Mouse (Mus musculus): ENCODE data around the gene Gpank1. TPM values are rescaled to one million over a fixed set of nuclear protein-coding genes. Genes with fewer than 3 reads are reported as not detected.

Gpank1 gene
- total and polyA plus RNA-seq, 3 experiments, result 40.4 to 44.7 TPM; not detected in 1

DNA sequence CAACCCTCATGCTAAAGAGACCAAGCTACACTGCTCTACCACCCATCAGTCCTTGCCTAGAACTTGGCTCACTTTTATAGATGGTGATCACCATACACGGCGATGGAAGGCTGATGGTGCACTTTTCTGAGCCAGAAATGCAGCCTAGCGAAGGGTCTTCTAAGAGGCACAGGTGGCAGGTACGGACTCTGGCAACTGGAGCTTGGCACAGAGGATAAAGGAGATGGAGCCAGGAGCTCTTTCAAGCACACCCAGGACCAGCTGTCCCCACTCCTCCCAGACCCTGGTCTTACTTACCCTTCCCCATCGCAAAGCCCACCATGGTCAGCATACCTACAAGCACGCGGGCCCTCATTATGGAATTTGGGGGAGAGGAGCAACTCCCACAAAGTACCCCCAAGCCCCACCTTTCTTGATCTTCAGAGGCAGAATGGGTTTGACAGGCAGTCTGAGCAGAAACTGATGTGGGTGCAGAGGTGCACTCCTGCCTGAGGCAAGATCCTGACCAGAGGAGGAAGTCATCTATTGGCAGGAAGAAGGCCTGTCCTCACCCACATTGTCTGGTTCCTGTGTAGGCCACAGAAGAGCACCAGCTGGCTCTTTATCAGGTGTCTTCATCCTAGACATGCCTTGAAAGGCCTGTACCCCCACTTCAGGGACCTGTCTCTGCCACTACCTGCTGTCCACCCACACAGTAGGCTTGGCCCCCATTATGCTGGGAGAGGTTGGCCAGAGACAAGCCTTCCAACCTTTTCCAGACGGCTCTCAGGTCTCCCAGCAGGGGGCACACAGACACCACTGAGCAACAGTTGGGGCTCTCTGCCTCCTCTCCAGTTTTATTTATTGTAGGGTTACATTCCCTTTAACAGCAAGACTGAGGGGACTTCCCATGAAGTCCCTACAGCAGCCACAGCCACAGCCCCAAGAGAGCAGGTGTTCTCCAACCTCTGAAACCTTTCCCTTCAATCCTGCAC, 5.9 kb upstream of the Gpank1 start, which contains the start of gene Ly6g5b:
Gene Ly6g5b (minus strand): TSS at position 383 of the 974 bp plus-strand sequence.
- Histone ChIP-seq H3K27me3 (ENCODE audit: control insufficient read depth in 1 of 2, insufficient read depth in 2 of 2, low read length in 2 of 2) (no peaks in the 10 kb centered on the region), H3K9me3 (replicated peaks; ENCODE audit: insufficient read depth, low read length) (no peaks in the 10 kb centered on the region), H3K4me1 (ENCODE audit: control insufficient read depth in 1 of 2, insufficient read depth in 2 of 2, low read length in 2 of 2) (peaks cover 0 to 9% of the 10 kb centered on the region in 2 experiments; a peak in 2 of 4 replicates), H3K79me2 (ENCODE audit: control insufficient read depth, insufficient read depth, low read length, poor library complexity) (peaks cover 9% of the 10 kb centered on the region), H3K4me3 (ENCODE audit: control insufficient read depth in 1 of 2, insufficient read depth in 1 of 2, low read depth in 2 of 2, low read length in 2 of 2) (no peak within 1 kb of the TSS), H3K36me3 (ENCODE audit: control insufficient read depth in 1 of 2, insufficient read depth in 2 of 2, low read length in 2 of 2) (peaks cover 3 to 16% of the 10 kb centered on the region in 2 experiments; a peak in 3 of 4 replicates), H3K27ac (ENCODE audit: control insufficient read depth, low read depth, low read length) (peak within 1 kb of the TSS; percentile 7; the same call in 1 of the 2 replicates), H3K9ac (ENCODE audit: control insufficient read depth, low read depth, low read length, poor library complexity, severe bottlenecking) (no peak within 1 kb of the TSS)
- TF ChIP-seq E2F4 (IDR thresholded peaks at IDR 0.05; ENCODE audit: borderline replicate concordance, low read depth, low read length), result no peak
- peak; percentile 41; the same call in 1 of the 2 replicates for TF ChIP-seq SMC3 (IDR thresholded peaks at IDR 0.05; ENCODE audit: low read depth, low read length)
- no peak for TF ChIP-seq TCF12 (IDR thresholded peaks at IDR 0.05; ENCODE audit: low read depth, low read length)
- no peak for TF ChIP-seq POLR2AphosphoS5 (IDR thresholded peaks at IDR 0.05; ENCODE audit: borderline replicate concordance, low read depth, low read length)
- TF ChIP-seq RAD21 (IDR thresholded peaks at IDR 0.05; ENCODE audit: low read depth, low read length), result peak; percentile 32
- no peak for TF ChIP-seq ZKSCAN1 (IDR thresholded peaks at IDR 0.05; ENCODE audit: low read depth, low read length)
- TF ChIP-seq TBP (IDR thresholded peaks at IDR 0.05; ENCODE audit: low read depth, low read length), result no peak
- no peak for TF ChIP-seq ELF1 (IDR thresholded peaks at IDR 0.05; ENCODE audit: low read depth, low read length)
- TF ChIP-seq JUND (IDR thresholded peaks at IDR 0.05; ENCODE audit: low read depth, low read length), result no peak
- TF ChIP-seq EP300 (IDR thresholded peaks at IDR 0.05; ENCODE audit: low read depth in 1 of 2, low read length in 2 of 2), result peak in 1 of 2 experiments; percentile 23; a peak in 1 of 4 replicates
- 0 out of 4 replicates have a peak, but pooled peaks of 1 of the 2 experiments have one; percentile 40 for TF ChIP-seq POLR2A (IDR thresholded peaks at IDR 0.05; ENCODE audit: control insufficient read depth in 1 of 2, insufficient read depth in 1 of 2, low read depth in 1 of 2, low read length in 2 of 2, poor library complexity in 1 of 2)
- TF ChIP-seq CTCF (IDR thresholded peaks at IDR 0.05 in 2 of 3, conservative IDR thresholded peaks at IDR 0.05 in 1 of 3; ENCODE audit: control insufficient read depth in 1 of 3, insufficient read depth in 1 of 3, low read depth in 2 of 3, low read length in 3 of 3, poor library complexity in 1 of 3, severe bottlenecking in 1 of 3), result peak; percentile 47 to 66 (median 54)
- no peak for TF ChIP-seq MYB (IDR thresholded peaks at IDR 0.05; ENCODE audit: low read depth, low read length)
- TF ChIP-seq ETS1 (IDR thresholded peaks at IDR 0.05; ENCODE audit: low read depth, low read length), result peak; percentile 78
- no peak for TF ChIP-seq GABPA (IDR thresholded peaks at IDR 0.05; ENCODE audit: low read depth, low read length)
- TF ChIP-seq MEF2A (IDR thresholded peaks at IDR 0.05; ENCODE audit: extremely low read depth, insufficient replicate concordance, low read depth, low read length, poor library complexity, severe bottlenecking), result no peak
- 0 out of 2 replicates have a peak, but pooled peaks have one; percentile 47 for TF ChIP-seq SIN3A (IDR thresholded peaks at IDR 0.05; ENCODE audit: low read length)
- peak; percentile 63 for DNase-seq (ENCODE audit: low read depth, low spot score)

DNA sequence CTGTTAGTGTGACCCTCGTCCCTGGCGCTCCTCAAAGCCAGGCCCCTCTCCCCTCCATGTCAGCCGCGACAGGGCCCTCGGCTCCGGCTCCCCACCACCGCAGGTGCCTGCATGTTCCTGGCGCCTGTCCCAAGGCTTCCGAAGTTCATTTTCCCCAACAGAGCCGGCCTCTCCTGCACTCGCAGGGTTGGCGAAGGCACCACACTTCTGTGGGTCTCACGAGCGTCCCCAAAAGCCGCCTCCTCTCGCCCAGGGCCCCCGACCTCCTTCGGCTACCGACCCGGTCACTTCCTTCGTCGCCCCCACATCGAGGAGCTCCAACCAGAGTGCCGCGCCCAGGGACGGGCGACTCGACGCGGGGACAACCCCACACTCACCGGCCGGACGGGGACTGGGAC, 511 bp upstream of the Gpank1 start:
- Histone ChIP-seq H3K27ac (ENCODE audit: control insufficient read depth, low read depth, low read length) (peak overlapping the region; percentile 55), H3K36me3 (ENCODE audit: control insufficient read depth in 1 of 2, insufficient read depth in 2 of 2, low read length in 2 of 2) (peaks cover 3 to 24% of the 10 kb centered on the region in 2 experiments; a peak in 3 of 4 replicates), H3K4me3 (ENCODE audit: control insufficient read depth in 1 of 2, insufficient read depth in 1 of 2, low read depth in 2 of 2, low read length in 2 of 2) (peak overlapping the region; percentile 74 to 93), H3K9ac (ENCODE audit: control insufficient read depth, low read depth, low read length, poor library complexity, severe bottlenecking) (peak overlapping the region; percentile 95), H3K27me3 (ENCODE audit: control insufficient read depth in 1 of 2, insufficient read depth in 2 of 2, low read length in 2 of 2) (no peaks in the 10 kb centered on the region), H3K4me1 (ENCODE audit: control insufficient read depth in 1 of 2, insufficient read depth in 2 of 2, low read length in 2 of 2) (peaks cover 6 to 8% of the 10 kb centered on the region in 2 experiments), H3K79me2 (ENCODE audit: control insufficient read depth, insufficient read depth, low read length, poor library complexity) (peaks cover 29% of the 10 kb centered on the region), H3K9me3 (replicated peaks; ENCODE audit: insufficient read depth, low read length) (no peaks in the 10 kb centered on the region)
- DNase-seq (ENCODE audit: low read depth, low spot score), result no peak
- no peak for TF ChIP-seq EP300 (IDR thresholded peaks at IDR 0.05; ENCODE audit: low read depth in 1 of 2, low read length in 2 of 2)
- TF ChIP-seq ZKSCAN1 (IDR thresholded peaks at IDR 0.05; ENCODE audit: low read depth, low read length), result no peak
- no peak for TF ChIP-seq TBP (IDR thresholded peaks at IDR 0.05; ENCODE audit: low read depth, low read length)
- TF ChIP-seq ELF1 (IDR thresholded peaks at IDR 0.05; ENCODE audit: low read depth, low read length), result no peak
- no peak for TF ChIP-seq MAZ (IDR thresholded peaks at IDR 0.05; ENCODE audit: low read depth, low read length)
- TF ChIP-seq ETS1 (IDR thresholded peaks at IDR 0.05; ENCODE audit: low read depth, low read length), result no peak
- no peak for TF ChIP-seq SIN3A (IDR thresholded peaks at IDR 0.05; ENCODE audit: low read length)
- no peak for TF ChIP-seq MYC (IDR thresholded peaks at IDR 0.05; ENCODE audit: low read depth, low read length)
- no peak for TF ChIP-seq MXI1 (IDR thresholded peaks at IDR 0.05; ENCODE audit: low read depth, low read length)
- no peak for TF ChIP-seq ZMIZ1 (IDR thresholded peaks at IDR 0.05; ENCODE audit: low read depth, low read length)
- TF ChIP-seq POLR2A (IDR thresholded peaks at IDR 0.05; ENCODE audit: control insufficient read depth in 1 of 2, insufficient read depth in 1 of 2, low read depth in 1 of 2, low read length in 2 of 2, poor library complexity in 1 of 2), result peak in 1 of 2 experiments; percentile 55; a peak in 1 of 4 replicates
- 0 out of 2 replicates have a peak, but pooled peaks have one; percentile 0 for TF ChIP-seq POLR2AphosphoS2 (IDR thresholded peaks at IDR 0.05; ENCODE audit: low read length)
